Mouse (Mus musculus) common myeloid progenitor, adult 5-6 weeks (primary cell): Measurements from ENCODE around the gene Egfr. TPM values are rescaled to one million over a fixed set of nuclear protein-coding genes. Genes with fewer than 3 reads are reported as not detected.

Experiments used
- ATAC-seq: replicated peaks from 2 replicates; pipeline ENCODE4 v1.8.0; 2016; ENCODE audit warnings: low read depth, mild to moderate bottlenecking, moderate TSS enrichment, inconsistent platforms; ENCODE audit not compliant: poor library complexity, severe bottlenecking
- total RNA-seq: library from RNA; stranded (forward); fragments of 200-1000, 187-1606 nt; gene quantifications from 2 replicates; pipeline ENCODE4 v1.2.3, GENCODE M21; 2017

The Egfr gene
- total RNA-seq, 1 experiment from 2014 or later: not detected

DNA sequence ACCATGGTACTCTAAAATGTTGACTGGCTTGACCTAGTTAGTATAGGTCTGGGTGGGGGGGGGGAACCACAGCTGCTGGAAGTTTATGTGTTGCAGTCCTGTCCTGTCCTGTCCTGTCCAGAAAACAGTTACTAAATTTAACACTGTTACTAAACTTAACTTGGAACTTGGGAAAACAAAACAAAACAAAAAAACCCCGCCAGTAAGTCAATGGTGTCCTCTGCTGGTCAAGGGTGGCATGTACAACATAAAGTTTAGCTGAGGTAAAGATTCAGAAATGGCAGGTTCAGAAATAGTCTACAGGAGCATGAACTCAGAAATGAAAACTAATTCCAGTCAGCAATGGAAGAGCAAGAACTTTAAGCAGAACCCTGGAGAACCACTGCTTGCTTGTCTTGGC lies 196.8 kb downstream of the Egfr start:
- ATAC-seq: no peak

DNA sequence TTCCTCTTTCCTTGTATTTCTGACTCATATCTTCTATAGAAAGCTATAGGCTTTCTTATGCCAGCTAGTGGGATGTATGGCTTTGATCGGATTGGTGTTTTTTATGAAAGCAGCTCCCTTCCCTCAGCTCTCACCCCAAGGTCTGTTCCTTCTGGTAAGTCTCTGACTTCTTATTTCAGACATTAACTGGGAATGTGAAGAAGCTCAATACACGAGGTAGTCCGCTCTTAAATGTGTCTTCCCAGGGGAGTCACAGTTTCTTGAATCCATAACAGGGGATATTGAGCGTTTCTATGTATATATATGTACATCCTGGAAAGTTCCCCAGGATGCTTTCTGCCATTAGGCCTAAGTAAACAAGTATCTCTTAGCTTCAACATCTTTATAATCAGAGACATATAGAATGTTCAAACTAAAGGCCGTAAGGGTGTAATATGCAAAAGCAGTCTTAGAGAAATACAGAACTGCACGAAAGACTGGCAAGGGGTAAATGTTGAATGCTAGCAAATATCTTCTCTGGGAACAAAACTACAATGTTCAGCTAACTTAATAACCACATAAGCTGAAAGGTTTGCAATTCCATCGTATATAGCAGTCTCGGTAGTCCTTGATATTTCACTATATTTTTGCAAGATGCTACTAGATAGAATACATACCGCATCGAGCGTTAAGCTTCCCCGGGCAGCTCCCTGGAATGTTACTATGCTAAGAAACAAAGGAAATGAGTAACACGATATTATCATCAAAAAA lies 198.4 kb downstream of the Egfr start:
- no peak; the same call in 1 of the 2 replicates for ATAC-seq

DNA sequence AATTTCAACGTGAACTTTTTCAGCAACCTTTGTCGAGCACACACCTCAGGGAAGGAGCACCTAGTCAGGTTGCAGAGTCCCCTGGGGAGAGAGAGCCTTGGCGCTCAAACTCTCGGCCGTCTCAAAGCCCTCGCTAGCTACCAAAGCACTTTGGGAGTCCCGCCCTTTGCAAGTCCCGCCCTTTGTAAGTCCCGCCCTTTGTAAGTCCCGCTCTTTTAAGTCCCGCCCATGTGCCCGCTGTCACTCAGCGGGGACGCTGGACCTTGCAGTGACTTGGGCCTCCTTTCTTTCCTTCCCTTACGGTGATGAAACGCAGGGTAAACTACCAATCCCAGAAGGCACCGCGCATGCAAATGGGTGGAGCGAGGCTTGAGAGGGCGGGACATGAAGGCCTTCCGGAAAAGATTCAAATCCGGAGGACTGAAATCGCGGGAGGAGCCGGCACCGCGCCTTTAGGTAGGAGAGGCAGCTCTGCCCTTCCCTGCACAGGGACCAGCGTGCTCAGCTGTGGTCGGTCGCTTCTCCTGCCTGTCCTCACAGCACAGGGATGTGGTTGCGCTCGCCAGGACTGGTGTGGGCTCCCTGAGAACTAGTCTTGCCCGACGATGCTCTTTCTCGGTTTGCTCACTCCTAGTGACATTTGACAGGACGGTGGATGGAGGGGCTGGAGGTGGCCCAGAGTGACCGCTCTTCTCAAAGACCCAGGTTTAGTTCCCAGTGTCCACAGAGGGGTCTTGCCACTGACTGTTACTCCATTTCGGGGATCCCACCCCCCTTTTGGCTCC lies 199.2 kb downstream of the Egfr start, which contains the start of gene Fbxo48:
Fbxo48 (plus strand) TSS at position 400 of the 785 bp plus-strand sequence.
- peak; percentile 93 for ATAC-seq

DNA sequence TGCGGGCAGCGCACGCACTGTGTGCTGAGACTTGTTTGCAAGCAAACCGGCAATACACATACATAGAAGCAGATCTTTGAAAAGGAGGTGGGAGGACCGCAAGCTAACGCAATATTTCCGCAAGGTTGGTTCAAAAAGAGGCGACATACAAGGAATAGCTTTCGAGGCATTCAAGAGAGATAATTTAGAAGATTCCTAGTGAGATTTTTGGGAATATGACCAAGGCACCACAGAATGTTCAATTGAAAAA lies 199.7 kb downstream of the Egfr start:
- peak; percentile 9 for ATAC-seq

GRCm38 (mm10) chr11:16956115-16956862 lies 204.3 kb downstream of the Egfr start:
- ATAC-seq: peak; percentile 85

- no peak for ATAC-seq
Measured at GRCm38 (mm10) chr11:16957030-16957429, 205.0 kb downstream of the Egfr start.

DNA sequence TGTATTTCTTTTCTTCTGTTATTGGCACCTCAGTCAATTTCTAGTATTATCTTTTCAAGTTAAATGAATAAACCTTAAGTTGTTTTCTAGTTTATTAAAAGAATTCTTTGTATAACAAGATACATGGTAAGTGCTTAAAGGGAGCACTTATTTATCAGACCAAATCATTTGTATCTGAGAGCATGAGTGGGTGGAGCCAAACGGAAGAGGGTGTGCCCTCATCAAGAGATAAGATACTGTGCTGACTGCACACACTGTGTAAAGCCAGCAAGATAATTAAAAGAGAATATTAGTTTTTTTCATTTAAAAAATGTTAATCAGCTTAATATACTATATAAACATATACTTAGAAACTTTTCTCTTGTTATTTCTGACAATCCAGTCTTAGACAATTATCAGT lies 206.5 kb downstream of the Egfr start:
- ATAC-seq: no peak

Other genes starting within 250 kb of the Egfr start
- gene Sec61g, start 243.7 kb upstream of the Egfr start, total RNA-seq: 10.7 and 11.0 TPM in 2 replicates
- 9.1 and 14.3 TPM in 2 replicates for gene Fbxo48, start 199.2 kb downstream of the Egfr start, total RNA-seq